9 mouse cellular contexts compared by ENCODE assay signal in the genomic region with DNA sequence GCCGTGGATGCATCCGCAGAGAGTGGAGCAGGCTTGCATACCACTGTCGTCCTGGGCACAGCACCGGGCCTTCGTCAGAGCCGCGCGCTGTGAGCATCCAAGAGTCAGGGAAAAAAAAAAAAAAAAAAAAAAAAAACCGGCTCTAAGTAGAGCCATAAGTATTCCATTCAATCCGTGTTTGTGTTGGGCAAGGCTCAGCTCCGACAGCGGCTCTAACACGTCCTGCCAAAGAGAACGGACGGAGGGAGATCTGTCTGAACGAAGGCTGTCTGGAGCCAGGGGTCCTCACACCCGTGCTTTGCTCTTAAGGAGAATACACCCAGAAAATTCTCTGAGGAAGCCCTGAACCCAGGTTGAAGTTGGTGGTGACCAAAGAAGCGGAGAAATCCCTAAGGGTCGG. TPM values are rescaled to one million over a fixed set of nuclear protein-coding genes. Genes with fewer than 3 reads are reported as not detected.
DNase-seq lines count a peak whose midpoint lies in the region; ATAC-seq lines count a peak whose summit lies in the region.
"Had no signal": no experiment of that assay in that cellular context is flagged by ENCODE, and none has a peak within 500 bp of the region (broad histone marks: within the 10 kb centered on the region; RNA-seq: fewer than 3 reads in every experiment).

No protein-coding gene starts in this region.

- no peak for DNase-seq in liver, embryonic 11.5 days (ENCODE audit: low spot score)
- DNase-seq in liver, result no peak
- DNase-seq in limb, embryonic 10.5 days (ENCODE audit: low spot score), result peak; percentile 48
- DNase-seq in urinary bladder, adult 2 months (ENCODE audit: low spot score), result no peak
- DNase-seq in spleen, postnatal 4 days (ENCODE audit: low spot score in 2 of 2), result no peak
- no peak for DNase-seq in thymus, postnatal 10 days (ENCODE audit: low spot score in 2 of 2)

- no peaks in the 10 kb centered on the region for H3K9me3 ChIP-seq in liver, embryonic 11.5 days (ENCODE audit: control insufficient read depth, low read length)
- no peaks in the 10 kb centered on the region for H3K9me3 ChIP-seq in forebrain, embryonic 12.5 days
- H3K9me3 ChIP-seq in limb, embryonic 10.5 days (replicated peaks), result no peaks in the 10 kb centered on the region
- H3K9me3 ChIP-seq in neural tube, embryonic 15.5 days (replicated peaks), result no peaks in the 10 kb centered on the region

- peak overlapping the region; percentile 33; the same call in 1 of the 2 replicates for H3K4me2 ChIP-seq in liver, embryonic 11.5 days
- H3K4me2 ChIP-seq in forebrain, embryonic 12.5 days, result peak overlapping the region; percentile 45
- H3K4me2 ChIP-seq in neural tube, embryonic 15.5 days, result peak overlapping the region; percentile 51

- H3K9ac ChIP-seq in liver, embryonic 11.5 days (ENCODE audit: low read depth, low read length), result no peak overlapping the region
- no peak overlapping the region for H3K9ac ChIP-seq in forebrain, embryonic 12.5 days
- no peak overlapping the region for H3K9ac ChIP-seq in neural tube, embryonic 15.5 days (replicated peaks)

- H3K36me3 ChIP-seq in liver, embryonic 11.5 days (ENCODE audit: control insufficient read depth, insufficient read depth, low read length), result no peaks in the 10 kb centered on the region
- peaks cover 23% of the 10 kb centered on the region for H3K36me3 ChIP-seq in forebrain, embryonic 12.5 days (replicated peaks)
- peaks cover 35% of the 10 kb centered on the region for H3K36me3 ChIP-seq in limb, embryonic 10.5 days
- peaks cover 17% of the 10 kb centered on the region for H3K36me3 ChIP-seq in neural tube, embryonic 15.5 days

- H3K27me3 ChIP-seq in liver, embryonic 11.5 days (replicated peaks; ENCODE audit: control insufficient read depth, insufficient read depth, low read length), result peaks cover 66% of the 10 kb centered on the region
- peaks cover 59% of the 10 kb centered on the region for H3K27me3 ChIP-seq in forebrain, embryonic 12.5 days
- peaks cover 67% of the 10 kb centered on the region for H3K27me3 ChIP-seq in limb, embryonic 10.5 days (ENCODE audit: low read depth, poor library complexity, severe bottlenecking)
- H3K27me3 ChIP-seq in neural tube, embryonic 15.5 days (replicated peaks), result peaks cover 61% of the 10 kb centered on the region
- H3K27me3 ChIP-seq: Patski had no signal

- peaks cover 20% of the 10 kb centered on the region for H3K4me1 ChIP-seq in liver, embryonic 11.5 days (replicated peaks; ENCODE audit: control insufficient read depth, insufficient read depth, low read length)
- H3K4me1 ChIP-seq in forebrain, embryonic 12.5 days, result peaks cover 57% of the 10 kb centered on the region
- H3K4me1 ChIP-seq in limb, embryonic 10.5 days, result peaks cover 62% of the 10 kb centered on the region
- peaks cover 55% of the 10 kb centered on the region for H3K4me1 ChIP-seq in neural tube, embryonic 15.5 days

- no peak for ATAC-seq in liver, embryonic 11.5 days (replicated peaks; ENCODE audit: low FRiP score)
- no peak for ATAC-seq in forebrain, embryonic 12.5 days (ENCODE audit: low FRiP score)
- no peak for ATAC-seq in neural tube, embryonic 15.5 days (ENCODE audit: low FRiP score)

- H3K27ac ChIP-seq in liver, embryonic 11.5 days (ENCODE audit: low read depth, low read length), result no peak overlapping the region
- no peak overlapping the region for H3K27ac ChIP-seq in forebrain, embryonic 12.5 days
- H3K27ac ChIP-seq in limb, embryonic 10.5 days, result peak overlapping the region; percentile 20; the same call in 1 of the 2 replicates
- H3K27ac ChIP-seq in neural tube, embryonic 15.5 days (replicated peaks), result no peak overlapping the region

- no peak overlapping the region for H3K4me3 ChIP-seq in liver, embryonic 11.5 days (ENCODE audit: low read depth, low read length)
- peak overlapping the region; percentile 23; the same call in 1 of the 2 replicates for H3K4me3 ChIP-seq in forebrain, embryonic 12.5 days (replicated peaks)
- H3K4me3 ChIP-seq in limb, embryonic 10.5 days, result peak overlapping the region; percentile 42
- peak overlapping the region; percentile 18; the same call in 1 of the 2 replicates for H3K4me3 ChIP-seq in neural tube, embryonic 15.5 days (replicated peaks)

- WGBS in liver, embryonic 11.5 days, result 4% methylated on average over 19 of the region's 19 CpGs
- 1% methylated on average over 19 of the region's 19 CpGs for WGBS in forebrain, embryonic 12.5 days
- WGBS in limb, embryonic 10.5 days, result 2% methylated on average over 19 of the region's 19 CpGs
- WGBS in neural tube, embryonic 15.5 days, result 4% methylated on average over 18 of the region's 19 CpGs

RNA-seq across cellular contexts. Expression of a gene that starts 6.1 kb away (rescaled TPM):
- 6.5 and 7.1 TPM in 2 replicates for polyA plus RNA-seq in liver, embryonic 11.5 days (2014; fragmentation: Nextera tagmentation; extraction: Ambion mirVana)
- polyA plus RNA-seq in forebrain, embryonic 12.5 days (2016; fragmentation: Nextera tagmentation; extraction: Ambion mirVana), result 11.5 and 11.7 TPM in 2 replicates
- 12.2 and 15.1 TPM in 2 replicates for polyA plus RNA-seq in limb, embryonic 10.5 days (2016; fragmentation: Nextera tagmentation; extraction: Ambion mirVana)
- polyA plus RNA-seq in neural tube, embryonic 15.5 days (2015; fragmentation: Nextera tagmentation; extraction: Ambion mirVana), result 7.2 and 7.3 TPM in 2 replicates
- 5.4 and 6.8 TPM in 2 replicates for polyA plus RNA-seq in urinary bladder, adult 2 months (2012; rRNA removed)

RNA-seq across cellular contexts. Expression of a gene that starts 11.9 kb away (rescaled TPM):
- 22.1 and 22.2 TPM in 2 replicates for polyA plus RNA-seq in liver, embryonic 11.5 days (2014; fragmentation: Nextera tagmentation; extraction: Ambion mirVana)
- polyA plus RNA-seq in forebrain, embryonic 12.5 days (2016; fragmentation: Nextera tagmentation; extraction: Ambion mirVana), result 84.2 and 89.3 TPM in 2 replicates
- 151 and 170 TPM in 2 replicates for polyA plus RNA-seq in limb, embryonic 10.5 days (2016; fragmentation: Nextera tagmentation; extraction: Ambion mirVana)
- 8.3 and 13.3 TPM in 2 replicates for polyA plus RNA-seq in neural tube, embryonic 15.5 days (2015; fragmentation: Nextera tagmentation; extraction: Ambion mirVana)
- 3.0 TPM in 2 replicates for polyA plus RNA-seq in urinary bladder, adult 2 months (2012; rRNA removed)

RNA-seq across cellular contexts. Expression of a gene that starts 46.6 kb away (rescaled TPM):
- polyA plus RNA-seq in liver, embryonic 11.5 days (2014; fragmentation: Nextera tagmentation; extraction: Ambion mirVana), result not detected in 2 replicates
- not detected in 2 replicates for polyA plus RNA-seq in forebrain, embryonic 12.5 days (2016; fragmentation: Nextera tagmentation; extraction: Ambion mirVana)
- polyA plus RNA-seq in limb, embryonic 10.5 days (2016; fragmentation: Nextera tagmentation; extraction: Ambion mirVana), result not detected in 2 replicates
- not detected in 2 replicates for polyA plus RNA-seq in neural tube, embryonic 15.5 days (2015; fragmentation: Nextera tagmentation; extraction: Ambion mirVana)
- polyA plus RNA-seq in urinary bladder, adult 2 months (2012; rRNA removed), result 0.08 TPM in 1 of 2 replicates, not detected in the other
- polyA plus RNA-seq: Patski had no signal

RNA-seq across cellular contexts. Expression of a gene that starts 51.4 kb away (rescaled TPM):
- 5.1 TPM in 2 replicates for polyA plus RNA-seq in liver, embryonic 11.5 days (2014; fragmentation: Nextera tagmentation; extraction: Ambion mirVana)
- 12.7 and 14.5 TPM in 2 replicates for polyA plus RNA-seq in forebrain, embryonic 12.5 days (2016; fragmentation: Nextera tagmentation; extraction: Ambion mirVana)
- polyA plus RNA-seq in limb, embryonic 10.5 days (2016; fragmentation: Nextera tagmentation; extraction: Ambion mirVana), result 4.3 and 7.1 TPM in 2 replicates
- polyA plus RNA-seq in neural tube, embryonic 15.5 days (2015; fragmentation: Nextera tagmentation; extraction: Ambion mirVana), result 20.2 and 24.2 TPM in 2 replicates
- polyA plus RNA-seq in urinary bladder, adult 2 months (2012; rRNA removed), result 32.2 and 36.0 TPM in 2 replicates
